Mouse (Mus musculus): ENCODE data around the gene Git1.

- TF ChIP-seq GATA1 (IDR thresholded peaks at IDR 0.05; ENCODE audit: borderline replicate concordance, low read length) (no peak), FLI1 (IDR thresholded peaks at IDR 0.05; ENCODE audit: low read length) (no peak)
These were observed 3.6 kb upstream of the Git1 start, which contains the start of gene Ankrd13b for GRCm38 (mm10) chr11:77489591-77490235.
